ENCODE assay signal across 12 mouse cellular contexts in the genomic region with DNA sequence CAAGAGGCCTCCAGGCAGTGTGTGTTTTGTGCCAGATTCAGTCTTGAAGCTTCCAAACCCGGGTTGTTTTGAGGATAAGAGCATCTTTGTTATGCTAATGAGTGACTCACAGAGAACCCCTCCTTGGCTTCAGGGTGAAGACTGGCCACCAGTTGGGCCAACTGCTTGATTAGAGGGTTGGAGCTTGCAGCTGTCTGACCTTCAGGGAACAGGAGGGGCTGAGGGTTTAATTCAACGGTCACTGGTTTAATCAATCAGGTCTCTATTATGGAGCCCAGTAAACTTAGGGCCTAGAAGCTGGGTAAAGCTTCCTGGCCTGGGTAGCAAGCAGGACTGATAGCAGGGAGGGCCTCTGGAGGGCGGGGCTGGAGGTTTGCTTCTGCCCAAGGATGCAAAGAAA.
DNase-seq lines count a peak whose midpoint lies in the region; ATAC-seq lines count a peak whose summit lies in the region.
"Had no signal": no experiment of that assay in that cellular context is flagged by ENCODE, and none has a peak within 500 bp of the region (broad histone marks: within the 10 kb centered on the region; RNA-seq: fewer than 3 reads in every experiment).

No protein-coding gene starts in this region.

- peaks cover 14% of the 10 kb centered on the region for H3K4me1 ChIP-seq in midbrain, embryonic 11.5 days (ENCODE audit: control insufficient read depth, insufficient read depth, low read length)
- H3K4me1 ChIP-seq in midbrain, embryonic 16.5 days (ENCODE audit: control insufficient read depth, insufficient read depth, low read length): no peaks in the 10 kb centered on the region
- H3K4me1 ChIP-seq in hindbrain, embryonic 12.5 days: peaks cover 14% of the 10 kb centered on the region
- H3K4me1 ChIP-seq: megakaryocyte, embryonic 14.5 days had no signal

- H3K27me3 ChIP-seq in midbrain, embryonic 11.5 days (ENCODE audit: control insufficient read depth, insufficient read depth, low read length): no peaks in the 10 kb centered on the region
- H3K27me3 ChIP-seq in midbrain, embryonic 16.5 days (ENCODE audit: control insufficient read depth, insufficient read depth, low read depth, low read length): no peaks in the 10 kb centered on the region
- H3K27me3 ChIP-seq in hindbrain, embryonic 12.5 days: no peaks in the 10 kb centered on the region
- H3K27me3 ChIP-seq: limb, embryonic 13.5 days had no signal

- H3K4me2 ChIP-seq in midbrain, embryonic 11.5 days: peak overlapping the region; percentile 4; the same call in 1 of the 2 replicates
- no peak overlapping the region for H3K4me2 ChIP-seq in midbrain, embryonic 16.5 days (ENCODE audit: low read length)
- no peak overlapping the region for H3K4me2 ChIP-seq in hindbrain, embryonic 12.5 days (replicated peaks)
- H3K4me2 ChIP-seq: limb, embryonic 13.5 days; lung, embryonic 14.5 days had no signal

- H3K4me3 ChIP-seq in midbrain, embryonic 11.5 days (ENCODE audit: low read depth, low read length): no peak overlapping the region
- no peak overlapping the region for H3K4me3 ChIP-seq in midbrain, embryonic 16.5 days (ENCODE audit: low read depth, low read length)
- H3K4me3 ChIP-seq in hindbrain, embryonic 12.5 days: no peak overlapping the region
- H3K4me3 ChIP-seq: limb, embryonic 13.5 days; megakaryocyte, embryonic 14.5 days had no signal

- peak; percentile 85 for DNase-seq in midbrain, embryonic 11.5 days (ENCODE audit: low spot score, missing footprints)
- peak; percentile 40 for DNase-seq in embryo, embryonic 10 days (ENCODE audit: low spot score)
- peak; percentile 82 for DNase-seq in retina, postnatal 1 day
- no peak for DNase-seq in natural killer cell, adult 2 months (ENCODE audit: low spot score in 2 of 2)
- DNase-seq in heart, postnatal 4 days: no peak
- DNase-seq in kidney, postnatal 36 days: no peak
- DNase-seq: kidney, adult 9 months; lung, embryonic 14.5 days had no signal

- WGBS in midbrain, embryonic 11.5 days: 8% methylated on average over 3 of the region's 3 CpGs
- WGBS in midbrain, embryonic 16.5 days: 13% methylated on average over 3 of the region's 3 CpGs
- WGBS in hindbrain, embryonic 12.5 days: 18% methylated on average over 3 of the region's 3 CpGs

- H3K9me3 ChIP-seq in midbrain, embryonic 11.5 days (ENCODE audit: control insufficient read depth, low read length): no peaks in the 10 kb centered on the region
- H3K9me3 ChIP-seq in midbrain, embryonic 16.5 days (replicated peaks; ENCODE audit: control insufficient read depth, low read length, poor library complexity, severe bottlenecking): no peaks in the 10 kb centered on the region
- H3K9me3 ChIP-seq in hindbrain, embryonic 12.5 days (replicated peaks): no peaks in the 10 kb centered on the region
- H3K9me3 ChIP-seq: limb, embryonic 13.5 days had no signal

- H3K27ac ChIP-seq in midbrain, embryonic 11.5 days (ENCODE audit: low read depth, low read length): peak overlapping the region; percentile 59
- no peak overlapping the region for H3K27ac ChIP-seq in midbrain, embryonic 16.5 days (ENCODE audit: low read length)
- H3K27ac ChIP-seq in hindbrain, embryonic 12.5 days: no peak overlapping the region
- H3K27ac ChIP-seq: limb, embryonic 13.5 days had no signal

- no peaks in the 10 kb centered on the region for H3K36me3 ChIP-seq in midbrain, embryonic 11.5 days (ENCODE audit: control insufficient read depth, insufficient read depth, low read length)
- H3K36me3 ChIP-seq in midbrain, embryonic 16.5 days (ENCODE audit: control insufficient read depth, insufficient read depth, low read length): peaks cover 2% of the 10 kb centered on the region; the same call in 1 of the 2 replicates
- H3K36me3 ChIP-seq in hindbrain, embryonic 12.5 days: no peaks in the 10 kb centered on the region
- H3K36me3 ChIP-seq: limb, embryonic 13.5 days had no signal

- ATAC-seq in midbrain, embryonic 11.5 days (ENCODE audit: low FRiP score): peak; percentile 76
- no peak for ATAC-seq in midbrain, embryonic 16.5 days
- peak; percentile 74 for ATAC-seq in hindbrain, embryonic 12.5 days (ENCODE audit: low FRiP score)

- H3K9ac ChIP-seq in midbrain, embryonic 11.5 days (ENCODE audit: low read length): no peak overlapping the region
- H3K9ac ChIP-seq in midbrain, embryonic 16.5 days (ENCODE audit: low read depth, low read length): no peak overlapping the region
- no peak overlapping the region for H3K9ac ChIP-seq in hindbrain, embryonic 12.5 days
- H3K9ac ChIP-seq: limb, embryonic 13.5 days; lung, embryonic 14.5 days had no signal

Comparison
In these comparisons a context has a peak if more than half of its experiments do, and no peak if none do; other contexts are left out.
1. DNase-seq: peak in midbrain, embryonic 11.5 days (single experiment), embryo, embryonic 10 days (single experiment) and retina, postnatal 1 day (single experiment); none in natural killer cell, adult 2 months (0 of 2), heart, postnatal 4 days (single experiment) and kidney, postnatal 36 days (0 of 2).